Mouse (Mus musculus) gastrocnemius, adult 18-20 months (tissue): Measurements from ENCODE around the gene Rps2. TPM values are rescaled to one million over a fixed set of nuclear protein-coding genes. Genes with fewer than 3 reads are reported as not detected.

ENCODE experiments used
- DNase-seq: peaks from one replicate; pipeline ENCODE4 v3.0.0; 2021; ENCODE audit warnings: low spot score
- total RNA-seq, 2 experiments: library from RNA; stranded (reverse); gene quantifications; 2 replicates each; pipeline ENCODE4 v1.2.3; 2021

The Rps2 gene
- total RNA-seq, 2 experiments from 2014 or later: 548 to 574 TPM

DNA sequence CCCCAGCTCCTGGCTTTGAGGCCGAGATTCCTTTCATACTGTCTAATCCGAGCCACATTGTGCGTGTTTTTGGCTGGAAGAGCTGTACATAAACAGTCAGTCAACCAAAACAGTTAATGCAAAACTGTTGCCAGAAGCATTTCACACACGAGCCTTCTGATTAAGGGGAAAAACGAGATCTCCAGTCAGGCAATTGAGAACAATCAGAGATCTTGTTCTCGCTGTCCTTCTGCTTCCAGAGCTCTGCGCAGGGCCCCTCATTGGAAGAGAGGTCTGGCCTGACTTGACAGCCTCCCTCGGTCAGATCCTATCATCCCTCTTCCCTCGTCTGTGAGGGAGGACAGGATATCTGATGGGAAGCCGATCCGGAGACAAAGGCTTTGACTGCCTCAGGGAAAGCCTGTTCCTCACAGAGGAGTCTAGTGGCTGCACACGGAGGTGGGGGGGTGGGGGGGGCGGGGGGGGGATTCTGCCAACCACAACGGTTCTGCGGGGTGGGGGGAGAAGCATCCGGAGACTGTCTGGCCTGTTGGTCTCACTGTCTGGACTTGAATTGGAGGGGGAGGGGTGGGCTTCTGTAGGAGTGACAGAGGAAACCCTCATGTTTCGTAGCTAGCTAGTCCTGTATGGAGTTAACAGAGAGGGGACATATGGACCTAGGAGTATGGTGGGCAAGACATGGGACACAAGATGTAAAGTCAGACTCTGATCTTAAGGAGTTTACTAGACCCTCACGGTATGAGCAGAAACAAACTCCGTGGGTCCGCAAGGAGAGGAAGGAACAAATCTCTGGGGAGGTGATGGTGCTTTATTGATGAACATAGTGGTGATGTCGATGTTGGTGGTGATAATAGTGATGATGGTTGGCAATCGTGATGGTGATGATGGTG, 47.3 kb downstream of the Rps2 start:
- no peak for DNase-seq

DNA sequence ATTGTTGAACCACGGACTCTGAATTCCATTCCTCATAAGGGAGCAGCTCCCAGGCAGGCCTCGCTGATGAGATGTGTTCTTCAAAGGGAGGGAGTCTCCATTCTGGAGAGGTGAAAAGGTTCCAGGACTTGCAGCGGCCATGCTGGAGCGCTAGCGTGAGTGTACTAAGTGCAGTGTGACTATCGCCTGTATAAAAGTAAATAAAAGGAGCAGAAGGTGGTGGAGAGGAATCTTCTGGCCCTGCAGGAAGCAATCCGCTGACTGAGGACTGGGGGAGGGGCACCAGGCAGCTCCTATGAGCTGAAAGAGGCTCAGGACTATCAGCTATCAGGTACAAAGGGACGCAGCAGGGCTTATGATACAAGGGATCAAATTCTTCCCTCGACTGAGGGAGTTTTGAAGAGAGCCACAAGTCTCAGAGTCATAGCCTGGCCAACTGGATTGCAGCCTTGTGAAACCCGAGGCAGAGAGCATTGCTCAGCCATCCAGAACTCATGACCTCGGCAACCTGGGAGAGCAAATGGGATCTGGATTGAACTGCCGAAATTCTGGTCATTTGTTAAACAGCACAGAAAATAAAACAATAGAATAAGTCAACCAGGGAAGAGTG, 48.5 kb downstream of the Rps2 start:
- no peak for DNase-seq

DNA sequence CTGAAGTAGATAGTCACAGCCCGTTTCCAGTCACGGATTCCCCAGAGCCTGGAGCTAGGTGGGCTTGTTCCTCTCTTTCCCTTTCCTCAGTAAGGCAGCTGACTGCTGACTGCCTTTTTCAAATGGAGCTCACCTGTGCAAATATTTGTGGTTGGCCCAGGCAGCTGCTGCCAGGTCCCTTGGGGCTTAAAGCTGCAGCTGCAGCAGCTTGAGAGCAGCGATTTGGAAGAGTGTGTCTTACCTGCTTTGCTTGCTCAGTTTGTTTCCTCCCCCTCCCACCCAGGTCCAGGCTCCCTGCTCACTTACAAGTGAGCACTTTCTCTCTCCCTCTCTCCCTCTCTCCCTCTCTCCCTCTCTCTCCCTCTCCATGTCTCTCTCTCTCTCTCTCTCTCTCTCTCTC, 51.2 kb downstream of the Rps2 start:
- DNase-seq: no peak

Other genes starting within 250 kb of the Rps2 start
- 10 to 100 TPM; 10.8 TPM for gene E4f1, start 247.8 kb upstream of the Rps2 start, total RNA-seq
- 10 to 100 TPM; 47.6 to 52.1 TPM for gene Pgp, start 247.7 kb upstream of the Rps2 start, total RNA-seq
- gene Bricd5, start 244.2 kb upstream of the Rps2 start, total RNA-seq: under 1 TPM in 1 of 2 experiments, not detected in 1; 0.31 TPM
- gene Mlst8, start 239.0 kb upstream of the Rps2 start, total RNA-seq: 10 to 100 TPM in 1 of 2 experiments, 1 to 10 TPM in 1; 9.9 to 11.1 TPM
- gene Caskin1, start 229.5 kb upstream of the Rps2 start, total RNA-seq: under 1 TPM; 0.09 to 0.17 TPM
- gene Traf7, start 190.2 kb upstream of the Rps2 start, total RNA-seq: 10 to 100 TPM; 25.7 to 29.7 TPM
- not detected for gene Rab26, start 183.9 kb upstream of the Rps2 start, total RNA-seq
- gene Pkd1, start 168.3 kb upstream of the Rps2 start, total RNA-seq: 10 to 100 TPM; 12.8 to 21.4 TPM
- gene Tsc2, start 85.5 kb upstream of the Rps2 start, total RNA-seq: 100 to 1,000 TPM in 1 of 2 experiments, 10 to 100 TPM in 1; 83.2 to 105 TPM
- gene Nthl1, start 85.4 kb upstream of the Rps2 start, total RNA-seq: 1 to 10 TPM; 2.5 to 3.5 TPM
- 10 to 100 TPM; 31.8 to 55.0 TPM for gene Slc9a3r2, start 67.8 kb upstream of the Rps2 start, total RNA-seq
- gene Npw, start 59.7 kb upstream of the Rps2 start, total RNA-seq: not detected
- gene Zfp598, start 48.4 kb upstream of the Rps2 start, total RNA-seq: 10 to 100 TPM; 23.1 to 25.4 TPM
- under 1 TPM in 1 of 2 experiments, not detected in 1; 0.14 TPM for gene Syngr3, start 28.2 kb upstream of the Rps2 start, total RNA-seq
- 10 to 100 TPM; 41.1 to 48.3 TPM for gene Gfer, start 22.0 kb upstream of the Rps2 start, total RNA-seq
- under 1 TPM; 0.32 to 0.95 TPM for gene Noxo1, start 21.9 kb upstream of the Rps2 start, total RNA-seq
- gene Tbl3, start 10.5 kb upstream of the Rps2 start, total RNA-seq: 10 to 100 TPM; 15.4 to 16.0 TPM
- not detected for gene Rnf151, start 53 bp upstream of the Rps2 start, total RNA-seq
- gene Ndufb10, start 6.4 kb downstream of the Rps2 start, total RNA-seq: 100 to 1,000 TPM; 428 to 481 TPM
- 100 to 1,000 TPM; 764 to 767 TPM for gene Rpl3l, start 9.7 kb downstream of the Rps2 start, total RNA-seq
- gene Msrb1, start 18.5 kb downstream of the Rps2 start, total RNA-seq: 100 to 1,000 TPM; 139 to 179 TPM
- gene Hs3st6, start 34.9 kb downstream of the Rps2 start, total RNA-seq: not detected
- not detected for gene Meiob, start 86.2 kb downstream of the Rps2 start, total RNA-seq
- gene Hagh, start 122.0 kb downstream of the Rps2 start, total RNA-seq: 10 to 100 TPM; 67.9 to 72.7 TPM
- gene Fahd1, start 132.2 kb downstream of the Rps2 start, total RNA-seq: 10 to 100 TPM; 45.2 to 48.3 TPM
- gene Igfals, start 147.9 kb downstream of the Rps2 start, total RNA-seq: 1 to 10 TPM; 2.2 to 2.6 TPM
- 10 to 100 TPM; 11.0 to 11.1 TPM for gene Nubp2, start 168.2 kb downstream of the Rps2 start, total RNA-seq
- 10 to 100 TPM; 29.7 to 37.9 TPM for gene Spsb3, start 168.5 kb downstream of the Rps2 start, total RNA-seq
- gene Eme2, start 177.0 kb downstream of the Rps2 start, total RNA-seq: 1 to 10 TPM; 6.5 to 8.4 TPM
- gene Mrps34, start 177.0 kb downstream of the Rps2 start, total RNA-seq: 10 to 100 TPM; 79.4 to 86.3 TPM
- 10 to 100 TPM; 11.8 to 12.3 TPM for gene Nme3, start 178.4 kb downstream of the Rps2 start, total RNA-seq
- gene Mapk8ip3, start 218.9 kb downstream of the Rps2 start, total RNA-seq: 10 to 100 TPM; 13.2 to 14.5 TPM
- gene Jpt2, start 242.6 kb downstream of the Rps2 start, total RNA-seq: 1 to 10 TPM; 3.9 to 5.9 TPM